Mouse (Mus musculus) macrophage (primary cell): ENCODE data around the gene Kat14. TPM values are rescaled to one million over a fixed set of nuclear protein-coding genes. Genes with fewer than 3 reads are reported as not detected.
A peak's percentile ranks its signal among the peaks of the same experiment; 100 is the strongest.

Experiments
- H3K27ac ChIP-seq: fragments of 350-480 bp; formaldehyde crosslinking; 2 replicates; pipeline ENCODE4 v1.9.0; 2021
- H3K36me3 ChIP-seq: fragments of 350-480 bp; formaldehyde crosslinking; 2 replicates; pipeline ENCODE4 v1.9.0; 2021; ENCODE audit errors: inconsistent target
- H3K4me3 ChIP-seq: fragments of 350-480 bp; formaldehyde crosslinking; 2 replicates; pipeline ENCODE4 v1.9.0; 2021; ENCODE audit errors: inconsistent target
- H3K79me2 ChIP-seq: fragments of 350-480 bp; formaldehyde crosslinking; 2 replicates; pipeline ENCODE4 v1.9.0; 2021; ENCODE audit errors: inconsistent target
- WGBS: methylation state at CpG from one replicate; pipeline ENCODE4 v1.1.7; 2026; ENCODE audit warnings: inconsistent platforms; ENCODE audit not compliant: missing documents; 5-methylcytosine and 5-hydroxymethylcytosine counted together
- polyA plus RNA-seq: library from polyadenylated mRNA; stranded (reverse); fragments of 250-400 nt; gene quantifications from 3 replicates; pipeline ENCODE4 v1.2.4, GENCODE M21; 2018; ENCODE audit warnings: inconsistent platforms

Kat14 gene
- polyA plus RNA-seq, 1 experiment from 2014 or later: 28.7 TPM

DNA sequence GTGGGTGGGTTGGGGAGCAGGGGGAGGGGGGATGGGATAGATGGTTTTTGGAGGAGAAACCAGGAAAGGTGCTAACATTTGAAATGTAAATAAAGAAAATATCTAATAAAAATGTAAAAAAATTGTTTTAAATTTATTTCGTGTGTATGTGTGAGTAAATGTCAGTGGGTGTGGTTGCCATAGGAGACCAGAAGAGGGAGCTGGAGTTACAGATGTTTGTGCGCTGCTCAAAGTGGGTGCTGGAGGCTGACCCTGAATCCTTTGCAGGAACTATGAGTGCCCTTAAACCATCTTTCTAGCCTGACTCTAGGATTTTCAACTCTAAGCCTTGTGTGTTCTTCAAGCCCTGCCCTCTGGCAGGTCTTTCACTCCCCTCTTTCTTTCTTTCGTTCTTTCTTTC is 20.3 kb upstream of the Kat14 start:
- Histone ChIP-seq H3K79me2 (no peaks in the 10 kb centered on the region), H3K4me3 (no peak overlapping the region), H3K27ac (no peak overlapping the region), H3K36me3 (no peaks in the 10 kb centered on the region)
- 82% methylated on average over 2 of the region's 3 CpGs for WGBS

DNA sequence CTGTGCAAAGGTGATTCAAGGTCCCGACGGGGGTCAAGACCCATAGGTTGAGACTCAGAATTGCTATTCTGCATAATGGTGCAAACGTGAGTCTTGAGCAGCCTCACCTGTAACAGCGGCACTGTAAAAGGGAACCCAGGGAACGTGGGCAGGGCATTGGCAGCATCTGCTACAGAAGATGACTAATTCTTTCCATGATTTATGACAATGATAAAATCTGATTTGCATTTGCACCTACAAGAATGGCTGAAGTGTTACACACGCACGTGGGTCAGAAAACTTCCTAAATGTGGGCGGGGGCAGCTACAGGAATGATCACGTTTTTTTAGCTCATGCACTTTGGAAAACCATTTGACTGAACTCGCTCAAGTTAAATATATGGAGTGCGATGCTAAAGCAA is 15.9 kb upstream of the Kat14 start:
- WGBS: 90% methylated on average over 11 of the region's 11 CpGs
- Histone ChIP-seq H3K27ac (no peak overlapping the region), H3K36me3 (no peaks in the 10 kb centered on the region), H3K79me2 (no peaks in the 10 kb centered on the region), H3K4me3 (no peak overlapping the region)

DNA sequence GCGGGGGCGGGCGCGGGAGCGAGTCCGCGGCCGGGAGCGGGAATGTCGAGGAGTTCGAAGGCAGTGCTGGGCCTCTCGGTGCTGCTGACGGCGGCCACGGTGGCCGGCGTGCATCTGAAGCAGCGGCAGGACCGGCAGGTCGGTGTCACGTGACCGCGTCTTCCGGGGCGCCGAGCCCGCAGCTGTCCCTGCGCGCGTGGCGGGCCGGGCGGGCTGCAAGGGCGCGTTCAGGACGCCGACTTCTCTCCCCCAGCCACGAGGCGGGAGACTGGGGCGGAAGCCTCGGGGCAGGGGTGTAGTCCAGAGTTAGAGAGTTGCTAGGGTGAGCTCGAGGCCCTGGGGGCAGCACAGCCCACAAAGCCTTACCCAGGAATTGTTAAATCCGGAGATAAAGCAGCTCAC is 238 bp downstream of the Kat14 start:
- peaks cover 9% of the 10 kb centered on the region for H3K36me3 ChIP-seq
- peak overlapping the region; percentile 85 for H3K4me3 ChIP-seq
- H3K79me2 ChIP-seq: peaks cover 47% of the 10 kb centered on the region
- under 1% methylated on average over 43 of the region's 43 CpGs for WGBS
- H3K27ac ChIP-seq: peak overlapping the region; percentile 91

DNA sequence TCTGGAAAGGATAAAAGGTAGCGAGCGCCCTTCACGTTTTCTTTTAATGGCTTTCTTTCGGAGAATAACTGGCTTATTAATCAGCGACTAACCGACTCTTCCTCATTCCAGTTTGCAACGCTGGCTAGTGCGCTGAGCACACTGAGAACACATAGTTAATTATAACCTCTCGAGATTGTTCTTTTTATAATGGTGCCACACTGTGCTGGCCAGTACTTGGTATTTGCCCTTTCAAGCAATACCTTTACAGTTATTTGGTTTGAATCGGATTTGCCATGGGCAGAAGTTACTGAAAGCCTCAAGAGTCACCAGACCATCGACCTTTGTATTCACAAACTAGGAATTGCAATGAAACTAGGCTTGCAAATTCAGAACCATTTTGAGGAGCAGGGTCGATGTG is 728 bp downstream of the Kat14 start:
- H3K36me3 ChIP-seq: peaks cover 14% of the 10 kb centered on the region
- H3K4me3 ChIP-seq: peak overlapping the region; percentile 85
- H3K27ac ChIP-seq: peak overlapping the region; percentile 91
- H3K79me2 ChIP-seq: peaks cover 52% of the 10 kb centered on the region
- WGBS: 1% methylated on average over 12 of the region's 12 CpGs

DNA sequence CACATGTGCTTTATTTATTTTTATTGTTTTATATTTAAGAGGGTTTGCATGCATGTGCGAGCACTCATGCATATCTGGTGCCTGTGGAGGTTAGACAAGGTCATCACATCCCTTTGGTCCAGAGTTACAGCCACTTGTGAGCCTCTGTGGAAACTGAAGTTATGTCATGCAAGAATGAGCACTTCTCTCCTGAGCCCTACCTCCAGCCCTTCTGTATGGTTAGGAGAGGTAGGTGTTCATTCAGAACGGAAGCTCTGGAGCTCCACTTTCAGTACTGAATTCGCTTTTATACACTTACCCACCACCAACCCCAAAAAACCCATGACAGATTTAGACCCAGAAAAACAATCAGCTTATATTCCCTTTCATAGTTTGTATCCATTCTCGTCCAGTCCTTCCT is 2.8 kb downstream of the Kat14 start:
- Histone ChIP-seq H3K4me3 (no peak overlapping the region), H3K36me3 (peaks cover 33% of the 10 kb centered on the region), H3K27ac (no peak overlapping the region), H3K79me2 (peaks cover 52% of the 10 kb centered on the region)
- 96% methylated on average over 4 of the region's 4 CpGs for WGBS

DNA sequence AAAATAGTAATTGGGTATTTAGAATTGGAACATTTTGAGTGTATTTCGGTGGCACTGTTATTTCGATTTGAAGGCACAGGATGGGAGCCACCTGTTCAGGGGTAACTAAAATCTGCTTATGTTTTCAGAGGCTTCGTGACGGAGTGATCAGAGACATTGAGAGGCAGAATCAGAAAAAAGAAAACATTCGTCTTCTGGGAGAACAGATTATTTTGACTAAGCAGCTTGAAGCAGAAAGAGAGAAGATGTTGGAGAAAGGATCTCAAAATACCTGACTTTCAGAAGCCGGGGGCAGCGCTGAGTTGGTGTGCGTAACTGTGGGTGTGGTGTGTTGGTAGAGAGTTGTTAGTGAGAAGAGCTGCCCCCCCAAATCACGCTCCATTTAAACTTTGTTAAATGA is 4.3 kb downstream of the Kat14 start:
- H3K27ac ChIP-seq: no peak overlapping the region
- peaks cover 52% of the 10 kb centered on the region for H3K79me2 ChIP-seq
- H3K36me3 ChIP-seq: peaks cover 46% of the 10 kb centered on the region
- 93% methylated on average over 9 of the region's 9 CpGs for WGBS
- H3K4me3 ChIP-seq: no peak overlapping the region

DNA sequence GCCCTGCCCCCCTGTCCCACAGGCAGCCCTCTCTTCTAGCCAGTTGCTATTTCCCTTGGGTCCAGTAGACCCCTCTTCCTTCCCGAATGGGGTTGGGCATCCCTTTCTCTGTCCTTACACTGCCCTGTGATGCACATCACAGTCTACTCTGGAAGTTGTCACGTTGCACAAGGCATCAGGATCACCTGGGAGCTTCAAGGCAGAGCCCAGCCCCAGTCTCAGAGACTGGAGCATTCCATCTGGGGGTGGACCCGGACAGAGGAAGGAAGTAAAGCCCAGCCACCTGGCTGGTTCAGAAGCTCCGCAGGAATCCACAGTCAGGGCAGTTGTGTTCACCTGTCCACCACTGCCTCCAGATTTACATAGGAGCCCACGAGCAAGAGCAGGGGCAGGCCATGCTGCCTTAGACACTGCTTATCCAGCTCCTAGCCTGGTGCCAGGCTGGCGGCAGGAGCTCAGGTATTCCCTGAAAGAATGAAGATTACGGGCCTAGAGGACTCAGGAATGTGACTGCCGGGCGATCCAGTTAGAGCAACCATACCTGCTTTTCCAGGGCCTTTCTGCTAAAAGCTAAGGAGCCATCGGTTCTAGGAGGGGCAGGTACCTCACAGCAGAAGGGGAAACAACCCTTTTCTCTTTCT is 6.4 kb downstream of the Kat14 start:
- H3K27ac ChIP-seq: no peak overlapping the region
- H3K4me3 ChIP-seq: no peak overlapping the region
- WGBS: 93% methylated on average over 9 of the region's 10 CpGs
- peaks cover 66% of the 10 kb centered on the region for H3K36me3 ChIP-seq
- peaks cover 42% of the 10 kb centered on the region for H3K79me2 ChIP-seq

DNA sequence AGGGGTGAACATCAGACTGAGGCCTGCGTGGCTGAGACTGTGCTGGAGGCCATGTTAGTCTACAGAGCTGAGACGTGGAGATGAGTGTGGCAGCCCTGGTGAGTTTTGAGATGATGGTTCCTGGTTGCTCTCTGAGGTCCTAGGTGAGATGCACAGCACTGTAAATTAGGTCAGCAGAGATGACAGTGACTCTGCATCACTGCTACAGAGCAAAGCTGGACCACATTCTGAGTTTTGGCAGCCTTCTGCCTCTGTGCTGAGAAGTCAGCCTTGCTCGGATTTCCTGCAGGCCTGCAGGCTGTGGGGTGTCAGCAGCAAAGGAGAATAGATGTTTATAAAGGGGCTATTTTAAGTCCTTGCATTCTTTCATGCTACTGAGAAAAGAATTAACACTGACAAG is 12.5 kb downstream of the Kat14 start:
- Histone ChIP-seq H3K4me3 (no peak overlapping the region), H3K79me2 (no peaks in the 10 kb centered on the region; the same call in 1 of the 2 replicates), H3K27ac (no peak overlapping the region), H3K36me3 (peaks cover 90% of the 10 kb centered on the region)
- 89% methylated on average over 3 of the region's 3 CpGs for WGBS

DNA sequence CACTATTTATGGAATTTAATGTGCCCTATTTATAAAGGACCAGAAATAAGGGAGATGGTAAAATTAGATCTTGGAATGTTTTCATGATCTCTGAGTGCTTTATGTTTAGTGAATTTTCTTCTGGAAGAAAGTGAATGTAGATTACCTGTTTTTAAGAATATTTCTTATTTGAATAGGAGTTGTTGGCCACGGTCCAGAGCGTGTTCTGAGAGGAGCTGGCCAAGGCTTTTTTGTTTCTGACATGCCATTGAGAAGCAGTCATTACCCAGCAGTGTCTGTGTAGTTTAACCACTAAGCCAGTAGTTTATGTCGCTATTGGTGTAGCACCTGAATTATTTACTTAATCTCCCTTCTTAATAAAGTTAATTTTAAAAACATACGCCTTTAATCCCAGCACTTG is 13.0 kb downstream of the Kat14 start:
- H3K79me2 ChIP-seq: no peaks in the 10 kb centered on the region; the same call in 1 of the 2 replicates
- H3K4me3 ChIP-seq: no peak overlapping the region
- peaks cover 88% of the 10 kb centered on the region for H3K36me3 ChIP-seq
- H3K27ac ChIP-seq: no peak overlapping the region
- WGBS: 95% methylated on average over 4 of the region's 4 CpGs

DNA sequence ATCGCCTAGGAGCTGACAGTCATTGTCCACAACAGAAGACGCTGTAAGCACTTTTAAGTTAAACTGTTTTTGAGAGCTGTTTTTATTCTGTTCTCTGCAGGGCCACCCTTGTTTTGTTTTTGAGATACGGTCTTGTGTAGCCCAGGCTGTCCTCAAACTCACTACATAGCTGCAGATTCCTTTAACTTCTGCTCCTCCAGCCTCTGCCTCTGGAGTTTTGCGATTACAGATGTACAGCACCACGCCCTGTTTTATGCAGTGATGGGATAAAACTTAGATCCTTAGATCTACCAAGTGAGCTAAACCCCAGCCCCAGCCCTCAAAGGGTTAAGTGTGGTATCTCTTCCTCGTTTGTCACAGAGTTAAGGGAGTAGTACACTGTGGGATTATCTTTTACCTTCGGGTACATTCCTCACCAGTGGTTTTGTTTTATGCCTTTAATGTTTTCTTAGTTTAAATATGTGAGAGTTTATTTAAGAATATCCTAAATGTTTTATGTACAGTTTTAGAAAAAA is 13.9 kb downstream of the Kat14 start:
- Histone ChIP-seq H3K36me3 (peaks cover 82% of the 10 kb centered on the region), H3K79me2 (no peaks in the 10 kb centered on the region; the same call in 1 of the 2 replicates), H3K27ac (no peak overlapping the region), H3K4me3 (no peak overlapping the region)
- 82% methylated on average over 7 of the region's 7 CpGs for WGBS

DNA sequence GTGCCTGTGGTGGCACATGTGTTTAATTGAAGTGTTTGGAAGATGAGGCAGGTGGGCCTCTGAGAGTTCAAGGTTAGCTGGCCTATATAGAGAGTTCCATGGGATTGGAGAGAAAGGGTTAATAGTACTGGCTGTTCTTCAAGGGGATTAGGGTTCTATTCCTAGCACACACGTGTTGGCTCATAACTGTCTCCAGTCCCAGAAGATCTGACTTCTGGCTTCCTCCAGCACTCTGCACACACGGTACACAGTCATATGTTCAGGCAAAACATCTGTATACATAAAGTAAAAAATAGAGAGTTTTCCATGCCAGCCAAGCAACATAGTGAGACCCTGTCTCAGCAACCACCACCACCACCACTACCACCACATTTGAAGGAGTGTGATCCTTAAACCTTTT is 17.5 kb downstream of the Kat14 start:
- Histone ChIP-seq H3K79me2 (no peaks in the 10 kb centered on the region), H3K4me3 (no peak overlapping the region), H3K27ac (no peak overlapping the region), H3K36me3 (peaks cover 80% of the 10 kb centered on the region)
- 89% methylated on average over 2 of the region's 2 CpGs for WGBS

DNA sequence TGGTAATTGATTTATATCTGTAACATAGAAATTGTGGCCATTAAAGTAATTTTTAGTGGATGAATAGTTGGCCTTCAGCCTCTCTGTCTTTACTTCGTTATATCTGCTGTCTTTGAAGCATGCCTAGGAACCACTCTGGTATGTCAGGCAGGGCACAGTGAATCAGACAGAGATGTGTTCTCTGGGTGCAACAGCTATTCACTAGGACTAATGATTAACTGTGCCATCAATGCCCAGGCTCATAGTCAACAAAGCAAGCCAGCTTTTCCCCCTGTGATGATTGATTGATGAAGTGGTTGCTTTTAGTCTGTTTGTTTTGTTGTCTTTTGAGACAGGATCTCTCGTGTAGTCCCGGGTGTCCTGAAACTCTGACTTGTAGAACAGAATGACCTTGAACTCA is 19.6 kb downstream of the Kat14 start:
- H3K79me2 ChIP-seq: no peaks in the 10 kb centered on the region
- no peak overlapping the region for H3K4me3 ChIP-seq
- WGBS: 96% methylated on average over 3 of the region's 3 CpGs
- H3K36me3 ChIP-seq: peaks cover 71% of the 10 kb centered on the region
- no peak overlapping the region for H3K27ac ChIP-seq

DNA sequence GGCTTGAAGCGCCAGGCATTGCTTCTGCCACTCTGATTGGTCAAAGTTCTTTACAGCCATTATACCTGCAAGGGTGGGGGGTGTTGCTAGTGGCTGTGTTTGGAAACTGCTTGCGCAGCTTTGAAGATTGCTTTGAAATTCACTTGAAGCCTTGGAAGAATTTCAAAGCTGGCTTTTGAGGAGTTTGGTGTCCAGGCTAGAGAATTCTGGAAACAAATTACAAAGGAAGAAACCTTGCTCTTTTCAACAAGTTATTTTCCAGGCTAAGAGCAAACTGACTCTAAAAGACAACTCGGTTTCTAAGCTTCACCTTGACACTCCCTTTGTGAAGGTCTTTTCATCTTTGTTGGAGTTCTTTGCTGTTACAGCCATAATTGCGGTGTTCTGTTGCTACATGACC is 30.7 kb downstream of the Kat14 start:
- WGBS: 96% methylated on average over 4 of the region's 4 CpGs
- H3K79me2 ChIP-seq: peaks cover 57% of the 10 kb centered on the region
- no peak overlapping the region for H3K4me3 ChIP-seq
- peaks cover 79% of the 10 kb centered on the region for H3K36me3 ChIP-seq
- H3K27ac ChIP-seq: no peak overlapping the region

DNA sequence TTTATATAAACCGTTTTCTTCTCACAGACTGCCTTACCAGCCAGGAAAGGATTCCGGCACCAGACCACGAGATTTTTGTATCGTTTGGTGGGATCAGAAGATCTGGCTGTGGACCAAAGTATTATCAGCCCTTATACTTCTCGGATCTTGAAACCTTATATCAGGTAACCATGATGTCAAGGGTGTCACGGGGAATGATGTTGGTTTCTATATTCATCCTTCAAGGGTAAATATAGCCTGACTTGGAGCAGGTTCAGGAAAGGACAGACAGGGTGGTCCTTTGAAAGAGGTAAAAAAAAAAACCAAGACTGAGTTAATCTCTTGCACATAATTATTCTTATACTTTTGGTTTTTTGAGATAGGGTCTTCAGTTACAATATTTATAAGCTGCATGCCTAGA is 31.9 kb downstream of the Kat14 start:
- Histone ChIP-seq H3K27ac (no peak overlapping the region), H3K79me2 (peaks cover 47% of the 10 kb centered on the region), H3K4me3 (no peak overlapping the region), H3K36me3 (peaks cover 77% of the 10 kb centered on the region)
- WGBS: 90% methylated on average over 6 of the region's 6 CpGs

DNA sequence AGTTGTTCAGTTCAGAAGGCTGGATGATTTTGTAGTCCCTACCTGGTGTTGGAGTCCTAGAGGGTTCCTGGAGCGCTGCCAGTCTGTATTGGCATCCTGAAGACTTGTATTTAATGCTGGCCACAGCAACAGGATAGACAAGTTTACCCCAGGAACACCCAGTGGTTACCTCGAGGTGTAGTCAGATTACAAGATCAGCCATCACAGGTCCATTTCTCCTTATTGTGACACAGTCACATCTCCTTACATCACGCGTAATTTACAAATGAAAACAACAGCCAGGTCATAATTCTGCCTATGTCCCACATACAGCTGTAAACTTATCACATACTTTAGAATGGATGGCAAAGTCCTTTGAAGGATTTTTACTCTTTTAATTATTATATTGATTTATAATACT is 40.3 kb downstream of the Kat14 start:
- 84% methylated on average over 4 of the region's 4 CpGs for WGBS
- H3K36me3 ChIP-seq: peaks cover 36% of the 10 kb centered on the region
- no peak overlapping the region for H3K4me3 ChIP-seq
- no peak overlapping the region for H3K27ac ChIP-seq
- no peaks in the 10 kb centered on the region for H3K79me2 ChIP-seq

DNA sequence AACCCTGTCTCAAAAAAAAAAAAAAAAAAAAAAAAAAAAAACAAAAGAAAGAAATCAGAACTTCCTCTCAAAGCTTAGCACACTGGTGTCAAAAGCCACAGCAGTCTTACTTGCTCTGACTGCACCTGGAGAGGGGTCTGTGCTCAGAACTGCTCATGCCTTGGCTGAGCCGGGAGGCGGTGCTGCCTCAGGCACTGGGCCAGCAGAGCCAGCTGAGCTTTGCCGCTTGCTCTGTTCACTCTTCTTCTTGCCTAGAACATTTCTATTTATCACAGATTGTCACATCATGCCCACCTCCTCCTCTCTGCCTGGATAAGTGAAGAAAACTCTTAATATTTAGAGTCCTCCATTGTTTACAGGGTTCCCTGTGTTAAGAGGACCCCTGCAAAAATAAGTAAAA is 41.8 kb downstream of the Kat14 start:
- WGBS: 90% methylated on average over 3 of the region's 3 CpGs
- Histone ChIP-seq H3K4me3 (no peak overlapping the region), H3K36me3 (peaks cover 24% of the 10 kb centered on the region), H3K79me2 (no peaks in the 10 kb centered on the region), H3K27ac (no peak overlapping the region)
